Mouse (Mus musculus): ENCODE measurements around the gene Iqgap2. TPM values are rescaled to one million over a fixed set of nuclear protein-coding genes. Genes with fewer than 3 reads are reported as not detected.

Iqgap2 gene
- polyA plus RNA-seq, 1 experiment from 2014 or later = 4.2 TPM

DNA sequence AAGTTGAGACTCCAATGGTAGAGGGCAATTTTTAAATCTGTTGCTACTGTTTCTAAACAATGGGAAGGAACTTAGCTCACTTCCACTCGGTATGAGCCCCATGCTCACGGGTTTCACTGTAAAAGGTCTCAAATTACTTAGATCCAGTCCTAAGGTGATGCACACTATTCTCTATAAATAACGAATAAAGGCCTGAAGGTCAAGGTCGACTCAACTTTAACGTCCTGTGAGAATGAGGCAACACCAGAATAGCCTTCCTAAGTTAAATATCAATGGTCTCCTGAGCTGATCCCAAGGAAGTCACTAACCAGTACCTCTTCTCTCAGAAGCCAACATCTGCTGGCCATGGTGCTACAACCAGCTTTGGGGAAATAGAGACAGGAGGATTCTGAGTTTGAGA lies 45.4 kb downstream of the Iqgap2 start:
- DNase-seq (ENCODE audit: low spot score) (no peak), ATAC-seq (no peak)
- WGBS = 83% methylated on average over 5 of the region's 5 CpGs
- Histone ChIP-seq H3K27me3 (replicated peaks; ENCODE audit: control insufficient read depth, insufficient read depth, low read length) (no peaks in the 10 kb centered on the region), H3K9me3 (replicated peaks; ENCODE audit: control insufficient read depth, low read length) (no peaks in the 10 kb centered on the region), H3K9ac (ENCODE audit: low read length) (no peak overlapping the region), H3K4me2 (ENCODE audit: low read length) (no peak overlapping the region), H3K36me3 (ENCODE audit: control insufficient read depth, insufficient read depth, low read length) (no peaks in the 10 kb centered on the region), H3K4me3 (ENCODE audit: low read depth, low read length) (no peak overlapping the region), H3K4me1 (ENCODE audit: control insufficient read depth, insufficient read depth, low read length) (peaks cover 10% of the 10 kb centered on the region; the same call in 1 of the 2 replicates), H3K27ac (ENCODE audit: low read depth, low read length) (no peak overlapping the region)

DNA sequence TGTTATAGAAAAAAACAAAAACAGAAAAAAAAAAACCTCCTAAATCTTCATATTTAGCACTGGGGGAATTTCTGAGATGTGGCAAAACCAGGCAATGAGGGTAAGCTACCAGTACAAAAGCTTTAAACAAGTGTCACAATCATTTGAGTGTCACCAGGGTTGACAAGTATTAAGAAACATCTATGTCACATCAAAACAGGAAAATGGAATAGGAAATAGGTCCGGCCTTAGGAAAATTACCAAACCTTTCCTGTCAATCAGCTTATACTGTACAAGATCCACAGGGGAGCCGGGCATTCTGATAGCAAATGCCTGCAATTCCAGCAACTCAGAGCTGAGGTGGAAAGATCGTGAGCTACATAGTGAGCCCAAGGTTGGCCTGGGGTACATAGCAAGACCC lies 46.8 kb downstream of the Iqgap2 start:
- no peak overlapping the region for H3K4me3 ChIP-seq (ENCODE audit: low read depth, low read length)
- ATAC-seq (no peak), DNase-seq (ENCODE audit: low spot score) (no peak)
- no peak overlapping the region for H3K4me2 ChIP-seq (ENCODE audit: low read length)
- H3K9ac ChIP-seq (ENCODE audit: low read length) = no peak overlapping the region
- H3K27me3 ChIP-seq (replicated peaks; ENCODE audit: control insufficient read depth, insufficient read depth, low read length) = no peaks in the 10 kb centered on the region
- 82% methylated on average over 3 of the region's 3 CpGs for WGBS
- H3K36me3 ChIP-seq (ENCODE audit: control insufficient read depth, insufficient read depth, low read length) = no peaks in the 10 kb centered on the region
- peaks cover 7% of the 10 kb centered on the region; the same call in 1 of the 2 replicates for H3K4me1 ChIP-seq (ENCODE audit: control insufficient read depth, insufficient read depth, low read length)
- H3K9me3 ChIP-seq (replicated peaks; ENCODE audit: control insufficient read depth, low read length) = no peaks in the 10 kb centered on the region
- H3K27ac ChIP-seq (ENCODE audit: low read depth, low read length) = no peak overlapping the region

DNA sequence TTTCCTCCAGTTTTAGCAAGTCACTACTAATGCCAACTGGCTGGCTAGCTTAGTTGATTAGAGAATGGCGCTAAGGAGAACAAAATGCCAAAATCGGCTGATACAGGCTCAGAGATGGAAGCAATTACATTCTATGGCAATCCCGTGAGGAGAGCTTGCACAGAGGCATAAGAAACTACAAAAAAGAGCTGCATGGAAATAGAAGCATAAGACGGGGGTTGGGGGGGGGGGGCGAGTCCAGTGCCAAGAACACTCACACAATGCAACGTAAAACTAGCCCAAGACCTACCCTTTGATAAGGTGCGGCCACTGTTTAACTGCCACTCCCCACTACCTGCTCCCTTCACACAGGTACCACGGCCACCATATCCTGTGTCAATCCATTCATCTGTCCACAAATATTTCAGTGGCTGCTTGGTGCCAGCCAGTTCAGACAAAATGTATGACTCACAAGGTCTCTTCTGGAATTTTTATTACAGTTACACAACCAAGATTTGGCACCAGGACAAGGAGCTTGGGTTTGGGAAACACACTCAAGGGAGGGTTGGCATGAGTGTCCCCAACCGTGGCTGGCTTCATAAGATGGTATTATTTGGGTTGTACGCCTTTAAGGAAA lies 48.2 kb downstream of the Iqgap2 start:
- Histone ChIP-seq H3K9me3 (replicated peaks; ENCODE audit: control insufficient read depth, low read length) (no peaks in the 10 kb centered on the region), H3K9ac (ENCODE audit: low read length) (no peak overlapping the region), H3K27me3 (replicated peaks; ENCODE audit: control insufficient read depth, insufficient read depth, low read length) (no peaks in the 10 kb centered on the region), H3K4me1 (ENCODE audit: control insufficient read depth, insufficient read depth, low read length) (no peaks in the 10 kb centered on the region), H3K36me3 (ENCODE audit: control insufficient read depth, insufficient read depth, low read length) (no peaks in the 10 kb centered on the region), H3K4me3 (ENCODE audit: low read depth, low read length) (no peak overlapping the region), H3K4me2 (ENCODE audit: low read length) (no peak overlapping the region), H3K27ac (ENCODE audit: low read depth, low read length) (no peak overlapping the region)
- peak; percentile 14 for DNase-seq (ENCODE audit: low spot score)
- 87% methylated on average over 9 of the region's 10 CpGs for WGBS
- ATAC-seq = no peak

DNA sequence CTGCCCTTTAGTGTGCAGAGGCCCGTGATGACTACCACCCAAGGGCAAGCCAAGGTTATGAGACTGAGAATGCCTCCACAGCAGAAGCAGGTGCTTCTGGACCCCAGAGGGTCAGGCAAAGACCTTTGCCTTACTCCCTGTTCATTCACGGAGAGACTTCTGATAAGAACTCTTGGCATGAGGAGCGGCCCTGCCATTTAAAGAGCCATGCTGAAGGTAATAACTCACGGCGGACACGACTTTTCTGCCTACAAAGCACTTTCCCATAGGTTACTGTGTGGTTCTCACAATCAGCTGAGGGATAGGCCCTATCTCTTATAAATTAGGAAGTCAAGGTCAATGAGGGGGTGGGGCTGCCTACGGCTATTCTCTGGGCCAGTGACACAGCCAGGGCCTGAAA lies 48.9 kb downstream of the Iqgap2 start:
- DNase-seq (ENCODE audit: low spot score) (no peak), ATAC-seq (no peak)
- Histone ChIP-seq H3K36me3 (ENCODE audit: control insufficient read depth, insufficient read depth, low read length) (no peaks in the 10 kb centered on the region), H3K27ac (ENCODE audit: low read depth, low read length) (no peak overlapping the region), H3K27me3 (replicated peaks; ENCODE audit: control insufficient read depth, insufficient read depth, low read length) (no peaks in the 10 kb centered on the region), H3K4me3 (ENCODE audit: low read depth, low read length) (no peak overlapping the region), H3K9ac (ENCODE audit: low read length) (no peak overlapping the region), H3K9me3 (replicated peaks; ENCODE audit: control insufficient read depth, low read length) (no peaks in the 10 kb centered on the region), H3K4me2 (ENCODE audit: low read length) (no peak overlapping the region), H3K4me1 (ENCODE audit: control insufficient read depth, insufficient read depth, low read length) (no peaks in the 10 kb centered on the region)
- 94% methylated on average over 7 of the region's 7 CpGs for WGBS

DNA sequence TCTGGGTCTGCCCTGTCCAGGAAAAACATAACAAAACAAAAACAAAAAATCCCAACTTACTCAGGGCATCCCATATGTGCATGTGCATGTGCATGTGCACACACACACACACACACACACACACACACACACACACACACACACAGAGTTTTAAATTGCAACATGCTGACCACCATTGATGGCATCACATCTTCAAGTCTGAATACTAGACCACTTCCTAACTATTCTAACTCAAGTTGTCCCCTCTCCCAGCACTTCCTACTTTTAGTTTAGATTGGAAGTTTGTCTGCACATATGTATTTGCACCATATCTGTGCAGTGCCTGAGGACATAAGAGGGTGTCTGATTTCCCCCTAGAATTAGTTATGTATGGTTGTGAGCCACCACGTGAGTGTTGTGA lies 49.8 kb downstream of the Iqgap2 start:
- ATAC-seq = no peak
- no peak for DNase-seq (ENCODE audit: low spot score)
- no peaks in the 10 kb centered on the region for H3K4me1 ChIP-seq (ENCODE audit: control insufficient read depth, insufficient read depth, low read length)

DNA sequence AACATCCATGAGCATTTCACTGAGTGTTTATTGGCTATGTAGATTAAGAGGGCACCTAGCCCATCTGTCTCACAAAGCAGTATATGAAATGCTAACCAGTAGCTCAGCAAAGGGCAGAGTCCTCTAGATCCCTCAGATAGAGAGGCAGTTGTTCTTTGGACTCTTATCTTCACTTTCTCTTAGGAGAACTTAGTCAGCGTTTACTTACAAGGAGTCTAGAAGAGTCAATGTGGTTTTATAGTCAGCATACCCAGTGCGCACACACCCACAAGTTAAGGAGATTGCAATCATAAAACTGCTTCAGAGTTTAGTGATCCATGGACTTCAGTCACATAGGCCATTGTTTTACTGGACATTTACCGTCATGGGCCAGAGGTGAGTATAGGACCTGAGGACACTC lies 54.8 kb downstream of the Iqgap2 start:
- 96% methylated on average over 3 of the region's 3 CpGs for WGBS
- Histone ChIP-seq H3K36me3 (ENCODE audit: control insufficient read depth, insufficient read depth, low read length) (0 out of 2 replicates have a peak, but pooled peaks cover 3% of the 10 kb centered on the region), H3K4me1 (ENCODE audit: control insufficient read depth, insufficient read depth, low read length) (no peaks in the 10 kb centered on the region), H3K4me2 (ENCODE audit: low read length) (no peak overlapping the region), H3K27ac (ENCODE audit: low read depth, low read length) (no peak overlapping the region), H3K9me3 (replicated peaks; ENCODE audit: control insufficient read depth, low read length) (no peaks in the 10 kb centered on the region), H3K9ac (ENCODE audit: low read length) (no peak overlapping the region), H3K27me3 (replicated peaks; ENCODE audit: control insufficient read depth, insufficient read depth, low read length) (no peaks in the 10 kb centered on the region), H3K4me3 (ENCODE audit: low read depth, low read length) (no peak overlapping the region)
- ATAC-seq (no peak), DNase-seq (ENCODE audit: low spot score) (no peak)

More for the DNA sequence above, 49.8 kb downstream of the Iqgap2 start:
- Histone ChIP-seq H3K4me3 (ENCODE audit: low read depth, low read length) (no peak overlapping the region), H3K36me3 (ENCODE audit: control insufficient read depth, insufficient read depth, low read length) (0 out of 2 replicates have a peak, but pooled peaks cover 3% of the 10 kb centered on the region), H3K27me3 (replicated peaks; ENCODE audit: control insufficient read depth, insufficient read depth, low read length) (no peaks in the 10 kb centered on the region), H3K9ac (ENCODE audit: low read length) (no peak overlapping the region), H3K4me2 (ENCODE audit: low read length) (no peak overlapping the region), H3K27ac (ENCODE audit: low read depth, low read length) (no peak overlapping the region), H3K9me3 (replicated peaks; ENCODE audit: control insufficient read depth, low read length) (no peaks in the 10 kb centered on the region)
- WGBS = 96% methylated on average over 1 of the region's 1 CpGs

DNA sequence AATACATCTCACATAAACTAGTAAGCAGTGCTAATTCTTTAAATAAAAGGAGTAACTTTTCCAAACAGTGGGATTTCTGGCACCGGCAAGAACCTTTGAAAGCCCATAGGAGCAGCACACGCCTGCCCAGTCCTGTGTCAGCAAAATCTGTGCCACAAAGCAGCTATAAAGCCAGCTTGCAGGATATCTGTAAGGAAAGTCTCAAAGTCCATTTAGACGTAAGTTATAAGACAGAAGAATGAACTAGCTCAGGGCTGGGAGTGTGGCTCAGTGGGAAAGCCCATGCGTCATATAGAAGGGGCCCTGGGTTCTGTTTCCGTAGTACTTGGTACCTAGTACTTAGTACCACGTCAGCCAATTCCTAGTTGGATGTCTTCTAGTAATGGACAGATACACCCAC lies 58.2 kb downstream of the Iqgap2 start:
- Histone ChIP-seq H3K4me3 (ENCODE audit: low read depth, low read length) (no peak overlapping the region), H3K9ac (ENCODE audit: low read length) (no peak overlapping the region), H3K4me1 (ENCODE audit: control insufficient read depth, insufficient read depth, low read length) (no peaks in the 10 kb centered on the region), H3K9me3 (replicated peaks; ENCODE audit: control insufficient read depth, low read length) (no peaks in the 10 kb centered on the region), H3K27ac (ENCODE audit: low read depth, low read length) (no peak overlapping the region), H3K27me3 (replicated peaks; ENCODE audit: control insufficient read depth, insufficient read depth, low read length) (no peaks in the 10 kb centered on the region), H3K4me2 (ENCODE audit: low read length) (no peak overlapping the region), H3K36me3 (ENCODE audit: control insufficient read depth, insufficient read depth, low read length) (0 out of 2 replicates have a peak, but pooled peaks cover 3% of the 10 kb centered on the region)
- 86% methylated on average over 6 of the region's 6 CpGs for WGBS
- no peak for ATAC-seq
- DNase-seq (ENCODE audit: low spot score) = no peak

DNA sequence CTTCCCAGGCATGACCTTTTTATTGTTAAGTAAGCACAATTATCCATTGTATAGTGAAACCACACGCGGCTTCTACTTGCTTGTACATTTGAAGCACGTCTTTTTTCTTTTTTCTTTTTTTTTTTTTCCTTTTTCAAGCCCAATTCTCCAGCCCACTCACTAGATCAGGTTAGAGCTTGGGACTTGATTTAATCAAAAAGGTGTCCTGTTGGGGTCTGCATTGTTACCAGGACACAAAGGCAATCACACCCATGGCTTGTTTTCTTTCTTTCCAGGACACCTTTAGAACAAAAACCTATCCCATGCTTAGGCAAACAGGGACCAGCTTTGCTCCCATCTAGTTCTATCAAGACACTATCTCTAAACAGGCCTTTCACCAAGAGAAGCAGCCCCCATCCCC lies 59.0 kb downstream of the Iqgap2 start:
- Histone ChIP-seq H3K9ac (ENCODE audit: low read length) (no peak overlapping the region), H3K4me2 (ENCODE audit: low read length) (no peak overlapping the region), H3K27ac (ENCODE audit: low read depth, low read length) (no peak overlapping the region), H3K36me3 (ENCODE audit: control insufficient read depth, insufficient read depth, low read length) (0 out of 2 replicates have a peak, but pooled peaks cover 3% of the 10 kb centered on the region), H3K27me3 (replicated peaks; ENCODE audit: control insufficient read depth, insufficient read depth, low read length) (no peaks in the 10 kb centered on the region), H3K4me1 (ENCODE audit: control insufficient read depth, insufficient read depth, low read length) (no peaks in the 10 kb centered on the region), H3K4me3 (ENCODE audit: low read depth, low read length) (no peak overlapping the region), H3K9me3 (replicated peaks; ENCODE audit: control insufficient read depth, low read length) (no peaks in the 10 kb centered on the region)
- WGBS = 7% methylated on average over 3 of the region's 3 CpGs
- ATAC-seq (no peak), DNase-seq (ENCODE audit: low spot score) (no peak)

DNA sequence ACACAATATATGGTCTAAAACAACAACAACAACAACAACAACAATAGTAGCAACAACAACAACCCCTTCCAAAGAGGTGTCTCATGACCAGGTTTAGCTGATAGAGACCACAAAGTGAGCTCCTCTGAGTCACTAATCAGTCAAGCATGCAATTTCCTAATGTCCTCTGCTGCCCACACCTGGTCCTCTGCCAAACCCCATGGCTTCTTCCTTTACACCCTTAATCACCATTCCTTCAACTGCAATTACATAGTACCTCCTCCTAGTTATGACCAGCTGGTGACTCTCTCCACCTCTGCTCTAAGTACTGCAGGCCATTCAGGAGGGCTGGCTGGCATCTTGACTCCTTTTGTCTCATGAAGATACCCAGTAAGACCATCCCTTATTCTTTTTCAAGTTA lies 60.0 kb downstream of the Iqgap2 start:
- no peak overlapping the region for H3K9ac ChIP-seq (ENCODE audit: low read length)
- H3K4me2 ChIP-seq (ENCODE audit: low read length) = no peak overlapping the region
- ATAC-seq = no peak
- no peak overlapping the region for H3K4me3 ChIP-seq (ENCODE audit: low read depth, low read length)
- no peaks in the 10 kb centered on the region for H3K27me3 ChIP-seq (replicated peaks; ENCODE audit: control insufficient read depth, insufficient read depth, low read length)
- H3K4me1 ChIP-seq (ENCODE audit: control insufficient read depth, insufficient read depth, low read length) = no peaks in the 10 kb centered on the region
- no peak overlapping the region for H3K27ac ChIP-seq (ENCODE audit: low read depth, low read length)
- H3K9me3 ChIP-seq (replicated peaks; ENCODE audit: control insufficient read depth, low read length) = no peaks in the 10 kb centered on the region
- H3K36me3 ChIP-seq (ENCODE audit: control insufficient read depth, insufficient read depth, low read length) = no peaks in the 10 kb centered on the region
- DNase-seq (ENCODE audit: low spot score) = no peak

All from forebrain, embryonic 14.5 days (tissue).